Mouse (Mus musculus): ENCODE results near the gene Fbxl15. TPM values are rescaled to one million over a fixed set of nuclear protein-coding genes. Genes with fewer than 3 reads are reported as not detected.

The Fbxl15 gene
- polyA plus RNA-seq, 1 experiment from 2014 or later, result 13.0 TPM

DNA sequence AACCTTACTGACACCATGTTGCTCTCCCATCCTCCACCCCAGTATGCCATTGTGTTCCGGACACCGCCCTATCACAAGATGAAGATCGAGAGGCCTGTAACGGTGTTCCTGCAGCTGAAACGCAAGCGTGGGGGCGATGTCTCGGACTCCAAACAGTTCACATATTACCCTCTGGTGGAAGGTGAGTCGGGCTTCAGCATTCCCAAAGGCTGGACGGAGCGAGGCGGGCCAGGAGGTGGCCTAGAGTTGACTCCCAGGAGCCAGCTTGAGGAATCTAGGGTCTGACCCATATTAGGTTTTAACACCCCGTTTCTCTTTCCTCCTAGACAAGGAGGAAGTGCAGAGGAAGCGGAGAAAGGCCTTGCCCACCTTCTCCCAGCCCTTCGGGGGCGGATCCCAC is 19.7 kb upstream of the Fbxl15 start:
- WGBS, result 75% methylated on average over 16 of the region's 16 CpGs
- no peak overlapping the region for H3K9ac ChIP-seq (replicated peaks; ENCODE audit: low read depth)
- no peak for ATAC-seq
- TF ChIP-seq CTCF (IDR thresholded peaks at IDR 0.05) (no peak), EP300 (IDR thresholded peaks at IDR 0.05) (no peak)
- no peak overlapping the region for H3K4me2 ChIP-seq (replicated peaks; ENCODE audit: low read depth, low read length)
- no peaks in the 10 kb centered on the region for H3K9me3 ChIP-seq (ENCODE audit: low read length)
- H3K36me3 ChIP-seq (ENCODE audit: insufficient read depth, low read length), result peaks cover 24% of the 10 kb centered on the region
- no peaks in the 10 kb centered on the region for H3K27me3 ChIP-seq (replicated peaks; ENCODE audit: insufficient read depth, low read length)
- DNase-seq (ENCODE audit: low spot score), result no peak
- H3K4me3 ChIP-seq (ENCODE audit: low read depth, low read length), result no peak overlapping the region
- H3K27ac ChIP-seq (ENCODE audit: low read length), result no peak overlapping the region
- peaks cover 6% of the 10 kb centered on the region; the same call in 1 of the 2 replicates for H3K4me1 ChIP-seq (ENCODE audit: insufficient read depth, low read depth, low read length)

DNA sequence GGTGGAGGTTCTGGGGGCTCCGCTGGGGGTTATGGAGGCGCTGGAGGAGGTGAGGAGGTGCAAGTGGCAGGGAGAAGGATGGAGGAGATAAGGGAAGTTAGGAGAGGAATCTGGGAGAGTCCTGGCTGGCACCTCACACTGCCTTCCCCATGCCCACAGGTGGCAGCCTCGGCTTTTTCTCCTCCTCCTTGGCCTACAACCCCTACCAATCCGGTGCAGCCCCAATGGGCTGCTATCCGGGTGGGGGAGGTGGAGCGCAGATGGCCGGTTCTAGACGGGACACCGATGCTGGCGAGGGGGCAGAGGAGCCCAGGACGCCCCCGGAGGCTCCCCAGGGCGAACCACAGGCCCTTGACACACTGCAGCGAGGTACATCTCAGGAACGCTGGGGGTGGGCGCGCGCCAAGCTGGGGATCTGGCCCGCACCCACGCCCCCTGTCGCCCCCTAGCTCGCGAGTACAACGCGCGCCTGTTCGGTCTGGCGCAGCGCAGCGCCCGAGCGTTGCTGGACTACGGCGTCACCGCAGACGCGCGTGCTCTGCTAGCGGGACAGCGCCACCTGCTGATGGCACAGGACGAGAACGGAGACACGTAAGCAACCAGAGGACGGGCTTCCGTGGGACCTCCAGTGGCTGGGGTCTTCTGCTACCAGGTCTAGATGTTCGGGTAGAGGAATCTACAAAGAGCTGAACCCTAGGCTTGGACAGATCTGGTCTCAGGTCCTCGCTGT is 19.1 kb upstream of the Fbxl15 start:
- Histone ChIP-seq H3K9ac (replicated peaks; ENCODE audit: low read depth) (no peak overlapping the region), H3K4me1 (ENCODE audit: insufficient read depth, low read depth, low read length) (peaks cover 6% of the 10 kb centered on the region; the same call in 1 of the 2 replicates), H3K27ac (ENCODE audit: low read length) (no peak overlapping the region), H3K36me3 (ENCODE audit: insufficient read depth, low read length) (peaks cover 24% of the 10 kb centered on the region), H3K9me3 (ENCODE audit: low read length) (no peaks in the 10 kb centered on the region), H3K4me3 (ENCODE audit: low read depth, low read length) (peak overlapping the region; percentile 16; the same call in 1 of the 2 replicates), H3K27me3 (replicated peaks; ENCODE audit: insufficient read depth, low read length) (peaks cover 2% of the 10 kb centered on the region), H3K4me2 (replicated peaks; ENCODE audit: low read depth, low read length) (peak overlapping the region; percentile 56)
- peak; percentile 88 for DNase-seq (ENCODE audit: low spot score)
- 1% methylated on average over 42 of the region's 47 CpGs for WGBS
- ATAC-seq, result 0 out of 2 replicates have a peak, but pooled peaks have one; percentile 3
- TF ChIP-seq EP300 (IDR thresholded peaks at IDR 0.05) (no peak), CTCF (IDR thresholded peaks at IDR 0.05) (peak; percentile 99)

DNA sequence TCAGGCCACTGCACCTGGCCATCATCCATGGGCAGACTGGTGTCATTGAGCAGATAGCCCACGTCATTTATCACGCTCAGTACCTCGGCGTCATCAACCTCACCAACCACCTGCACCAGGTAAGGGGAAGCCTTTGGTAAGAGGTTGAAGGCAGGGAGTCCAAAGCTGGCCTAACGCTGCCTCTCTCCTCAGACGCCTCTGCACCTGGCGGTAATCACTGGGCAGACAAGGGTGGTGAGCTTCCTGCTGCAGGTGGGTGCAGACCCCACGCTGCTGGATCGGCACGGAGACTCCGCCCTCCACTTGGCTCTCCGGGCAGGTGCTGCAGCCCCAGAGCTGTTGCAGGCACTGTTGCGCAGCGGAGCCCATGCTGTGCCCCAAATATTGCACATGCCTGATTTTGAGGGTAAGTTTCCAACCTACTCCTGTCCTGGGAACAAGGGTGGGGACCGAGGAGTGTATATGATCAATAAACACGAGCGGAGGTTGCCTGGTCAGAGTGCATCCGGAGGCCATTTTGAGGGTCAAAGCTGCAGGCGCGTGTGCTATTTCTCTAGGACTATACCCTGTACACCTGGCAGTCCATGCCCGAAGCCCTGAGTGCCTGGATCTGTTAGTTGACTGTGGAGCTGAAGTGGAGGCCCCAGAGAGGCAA is 18.2 kb upstream of the Fbxl15 start:
- no peak overlapping the region for H3K4me3 ChIP-seq (ENCODE audit: low read depth, low read length)
- DNase-seq (ENCODE audit: low spot score), result no peak
- H3K27ac ChIP-seq (ENCODE audit: low read length), result no peak overlapping the region
- H3K27me3 ChIP-seq (replicated peaks; ENCODE audit: insufficient read depth, low read length), result peaks cover 10% of the 10 kb centered on the region
- TF ChIP-seq CTCF (IDR thresholded peaks at IDR 0.05) (no peak), EP300 (IDR thresholded peaks at IDR 0.05) (no peak)
- H3K4me1 ChIP-seq (ENCODE audit: insufficient read depth, low read depth, low read length), result peaks cover 6% of the 10 kb centered on the region; the same call in 1 of the 2 replicates
- no peak overlapping the region for H3K9ac ChIP-seq (replicated peaks; ENCODE audit: low read depth)
- WGBS, result 78% methylated on average over 21 of the region's 21 CpGs
- no peak overlapping the region for H3K4me2 ChIP-seq (replicated peaks; ENCODE audit: low read depth, low read length)
- no peak for ATAC-seq
- no peaks in the 10 kb centered on the region for H3K9me3 ChIP-seq (ENCODE audit: low read length)
- H3K36me3 ChIP-seq (ENCODE audit: insufficient read depth, low read length), result peaks cover 24% of the 10 kb centered on the region

DNA sequence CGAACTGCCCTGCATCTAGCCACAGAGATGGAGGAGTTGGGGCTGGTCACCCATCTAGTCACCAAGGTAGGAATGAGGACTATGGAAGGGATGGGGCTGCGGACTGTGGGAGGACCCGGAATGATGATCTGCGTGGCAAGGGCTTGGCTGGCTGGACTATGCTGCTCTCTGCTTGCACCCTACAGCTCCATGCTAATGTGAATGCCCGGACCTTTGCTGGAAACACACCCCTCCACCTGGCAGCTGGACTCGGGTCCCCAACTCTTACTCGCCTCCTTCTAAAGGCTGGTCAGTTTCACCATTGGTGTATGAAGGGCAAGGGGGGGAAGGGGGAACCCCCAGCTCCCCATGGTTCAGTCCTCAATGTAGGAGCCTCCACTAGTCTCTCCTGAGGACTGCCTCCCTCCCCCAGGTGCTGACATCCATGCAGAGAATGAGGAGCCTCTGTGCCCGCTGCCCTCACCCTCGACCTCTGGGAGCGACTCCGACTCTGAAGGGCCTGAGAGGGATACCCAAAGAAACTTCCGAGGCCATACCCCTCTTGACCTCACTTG is 17.6 kb upstream of the Fbxl15 start:
- Histone ChIP-seq H3K27ac (ENCODE audit: low read length) (no peak overlapping the region), H3K36me3 (ENCODE audit: insufficient read depth, low read length) (peaks cover 24% of the 10 kb centered on the region), H3K9ac (replicated peaks; ENCODE audit: low read depth) (no peak overlapping the region), H3K4me1 (ENCODE audit: insufficient read depth, low read depth, low read length) (peaks cover 6% of the 10 kb centered on the region; the same call in 1 of the 2 replicates), H3K27me3 (replicated peaks; ENCODE audit: insufficient read depth, low read length) (peaks cover 16% of the 10 kb centered on the region), H3K4me3 (ENCODE audit: low read depth, low read length) (no peak overlapping the region), H3K4me2 (replicated peaks; ENCODE audit: low read depth, low read length) (no peak overlapping the region), H3K9me3 (ENCODE audit: low read length) (no peaks in the 10 kb centered on the region)
- DNase-seq (ENCODE audit: low spot score), result no peak
- no peak for TF ChIP-seq EP300 (IDR thresholded peaks at IDR 0.05)
- no peak for TF ChIP-seq CTCF (IDR thresholded peaks at IDR 0.05)
- no peak for ATAC-seq
- WGBS, result 90% methylated on average over 12 of the region's 12 CpGs

DNA sequence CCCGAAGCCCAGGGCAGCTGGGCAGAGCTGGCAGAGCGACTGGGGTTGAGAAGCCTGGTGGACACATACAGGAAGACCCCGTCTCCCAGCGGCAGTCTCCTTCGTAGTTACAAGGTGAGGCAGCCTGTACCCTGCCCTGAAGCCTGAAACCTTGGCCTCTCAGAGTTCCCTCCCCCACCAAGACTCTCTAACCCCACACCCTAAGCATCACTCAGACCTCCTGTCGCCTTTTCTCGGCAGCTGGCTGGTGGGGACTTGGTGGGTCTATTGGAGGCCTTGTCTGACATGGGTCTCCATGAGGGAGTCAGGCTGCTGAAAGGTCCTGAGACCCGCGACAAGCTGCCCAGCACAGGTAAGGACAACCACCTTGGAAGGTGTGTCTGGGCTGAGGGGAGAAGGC is 16.6 kb upstream of the Fbxl15 start:
- Histone ChIP-seq H3K27me3 (replicated peaks; ENCODE audit: insufficient read depth, low read length) (peaks cover 22% of the 10 kb centered on the region), H3K4me2 (replicated peaks; ENCODE audit: low read depth, low read length) (no peak overlapping the region), H3K36me3 (ENCODE audit: insufficient read depth, low read length) (peaks cover 24% of the 10 kb centered on the region), H3K9ac (replicated peaks; ENCODE audit: low read depth) (no peak overlapping the region), H3K4me1 (ENCODE audit: insufficient read depth, low read depth, low read length) (0 out of 2 replicates have a peak, but pooled peaks cover 6% of the 10 kb centered on the region), H3K27ac (ENCODE audit: low read length) (no peak overlapping the region), H3K4me3 (ENCODE audit: low read depth, low read length) (no peak overlapping the region), H3K9me3 (ENCODE audit: low read length) (no peaks in the 10 kb centered on the region)
- ATAC-seq, result no peak
- no peak for TF ChIP-seq EP300 (IDR thresholded peaks at IDR 0.05)
- no peak for TF ChIP-seq CTCF (IDR thresholded peaks at IDR 0.05)
- no peak for DNase-seq (ENCODE audit: low spot score)
- 89% methylated on average over 8 of the region's 9 CpGs for WGBS

DNA sequence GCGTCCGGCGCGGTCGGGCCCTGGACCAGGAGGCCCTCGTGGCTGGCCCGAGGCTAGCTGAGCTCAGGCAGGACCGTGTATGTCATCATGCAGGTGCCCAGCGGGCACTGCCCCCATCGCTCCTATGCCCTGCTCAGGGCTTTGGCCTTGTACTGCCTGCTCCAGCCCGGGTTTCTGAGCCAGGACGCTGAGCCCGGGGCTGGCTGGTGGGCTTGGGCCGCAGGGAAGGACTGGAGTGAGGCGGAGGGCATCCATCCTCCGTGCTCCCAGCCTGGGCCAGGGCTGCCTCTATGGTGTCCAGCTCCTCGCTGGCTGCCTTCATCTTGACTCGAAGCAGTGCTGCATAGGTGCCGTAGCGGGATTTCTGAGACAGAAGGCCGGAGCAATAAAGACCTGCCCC is 15.4 kb upstream of the Fbxl15 start:
- H3K4me2 ChIP-seq (replicated peaks; ENCODE audit: low read depth, low read length), result no peak overlapping the region
- no peak overlapping the region for H3K27ac ChIP-seq (ENCODE audit: low read length)
- no peak overlapping the region for H3K9ac ChIP-seq (replicated peaks; ENCODE audit: low read depth)
- no peak for DNase-seq (ENCODE audit: low spot score)
- 0 out of 2 replicates have a peak, but pooled peaks cover 6% of the 10 kb centered on the region for H3K4me1 ChIP-seq (ENCODE audit: insufficient read depth, low read depth, low read length)
- ATAC-seq, result no peak
- H3K9me3 ChIP-seq (ENCODE audit: low read length), result no peaks in the 10 kb centered on the region
- no peak for TF ChIP-seq EP300 (IDR thresholded peaks at IDR 0.05)
- TF ChIP-seq CTCF (IDR thresholded peaks at IDR 0.05), result no peak
- H3K36me3 ChIP-seq (ENCODE audit: insufficient read depth, low read length), result peaks cover 24% of the 10 kb centered on the region
- peaks cover 34% of the 10 kb centered on the region for H3K27me3 ChIP-seq (replicated peaks; ENCODE audit: insufficient read depth, low read length)
- WGBS, result 92% methylated on average over 21 of the region's 21 CpGs
- H3K4me3 ChIP-seq (ENCODE audit: low read depth, low read length), result no peak overlapping the region
